Mouse (Mus musculus) c-Kit-positive CD71-negative TER-119-negative erythroid progenitor cells, embryonic 14.5 days (primary cell): Measurements from ENCODE around the gene Pabpc6.

ENCODE experiments used
- DNase-seq: peaks from one replicate; pipeline ENCODE4 v3.0.0-alpha.2; 2013; ENCODE audit warnings: low read depth

Pabpc6 gene

DNA sequence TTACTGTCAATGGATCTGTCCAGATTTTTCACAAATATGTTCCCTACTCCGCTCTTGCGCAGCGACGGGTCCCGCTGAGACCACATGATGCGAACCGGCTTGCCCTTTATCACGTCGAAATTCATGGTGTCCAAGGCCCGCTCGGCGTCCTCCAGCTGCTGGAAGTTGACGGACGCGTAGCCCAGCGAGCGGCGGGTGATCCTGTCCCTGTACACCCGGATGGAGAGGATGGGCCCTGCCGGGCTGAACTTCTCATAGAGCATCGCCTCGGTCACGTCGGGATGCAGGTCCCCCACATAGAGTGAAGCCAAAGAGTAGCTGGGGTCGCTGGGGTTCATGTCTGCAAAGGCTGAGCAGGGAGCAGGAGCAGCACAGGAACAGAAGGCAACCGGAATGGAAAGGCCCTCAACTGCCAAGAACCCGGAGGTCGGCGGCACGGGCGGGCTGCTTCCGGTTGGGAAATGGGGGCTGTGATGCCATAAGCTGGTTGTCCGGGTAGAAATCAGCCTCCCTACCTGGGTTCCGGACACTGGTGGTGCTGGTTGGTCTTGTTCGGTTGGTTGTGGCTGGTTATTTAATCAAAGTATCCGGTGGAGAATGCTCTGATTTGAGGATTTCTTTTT is at the start of gene Pabpc6:
Pabpc6 (minus strand) TSS at position 435 of the 623 bp plus-strand sequence.
- DNase-seq = no peak

DNA sequence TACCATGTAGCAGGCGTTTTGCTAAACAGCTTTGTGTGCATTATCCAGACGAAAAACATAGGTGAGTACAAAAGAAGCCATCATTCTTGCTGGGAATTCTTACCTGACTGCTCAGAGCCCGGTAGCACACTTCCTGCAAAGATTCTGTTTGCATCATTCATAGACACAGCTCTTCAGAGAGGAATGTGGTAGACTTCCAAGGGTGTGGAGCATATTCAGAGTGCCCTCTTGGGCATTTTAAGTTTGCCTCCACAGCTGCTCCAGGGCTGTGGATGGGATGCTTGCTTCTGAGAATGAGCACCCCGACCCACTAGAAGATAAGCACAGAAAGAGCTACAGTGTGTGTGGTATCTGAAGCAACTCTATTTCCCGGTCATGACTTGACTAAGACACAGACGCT is 41.4 kb upstream of the Pabpc6 start:
- no peak for DNase-seq

DNA sequence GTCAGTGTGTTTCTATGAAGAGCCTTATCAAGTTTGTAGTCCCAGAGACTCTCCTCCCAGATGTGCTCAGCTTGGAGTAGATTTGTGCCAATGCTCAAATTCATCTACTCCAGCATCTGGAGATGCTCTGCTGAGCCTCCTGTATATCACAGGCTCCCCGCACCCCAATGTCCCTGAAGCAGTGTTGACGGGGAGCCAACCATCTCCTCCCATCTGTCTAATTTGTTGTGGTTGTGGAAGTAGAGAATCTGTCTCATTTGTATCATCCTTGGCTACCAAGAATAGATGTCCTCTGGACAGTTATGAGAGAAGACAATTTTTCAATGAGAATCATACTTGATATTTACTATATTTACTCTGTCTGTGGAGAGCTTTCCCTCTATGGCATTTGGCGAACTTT is 39.4 kb upstream of the Pabpc6 start:
- no peak for DNase-seq

DNA sequence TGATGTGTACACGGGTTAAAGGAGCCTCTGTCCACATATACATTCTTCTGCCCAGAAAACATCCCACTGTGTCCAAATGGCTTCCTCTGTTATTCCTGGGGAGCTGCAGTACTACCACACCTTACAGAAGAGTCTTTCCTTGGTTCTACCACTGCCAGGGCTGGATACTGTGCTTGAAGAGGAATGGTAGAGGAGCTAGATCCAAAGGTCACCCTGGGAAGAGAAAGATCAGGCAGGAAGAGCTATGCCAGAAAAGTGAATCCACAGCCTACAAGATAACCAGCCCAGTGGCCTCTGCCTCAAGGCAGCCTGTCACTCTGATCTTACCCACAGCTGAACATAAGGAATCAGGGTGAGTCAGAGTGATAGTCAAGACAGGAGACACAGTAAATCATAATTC is 37.8 kb upstream of the Pabpc6 start:
- no peak for DNase-seq

DNA sequence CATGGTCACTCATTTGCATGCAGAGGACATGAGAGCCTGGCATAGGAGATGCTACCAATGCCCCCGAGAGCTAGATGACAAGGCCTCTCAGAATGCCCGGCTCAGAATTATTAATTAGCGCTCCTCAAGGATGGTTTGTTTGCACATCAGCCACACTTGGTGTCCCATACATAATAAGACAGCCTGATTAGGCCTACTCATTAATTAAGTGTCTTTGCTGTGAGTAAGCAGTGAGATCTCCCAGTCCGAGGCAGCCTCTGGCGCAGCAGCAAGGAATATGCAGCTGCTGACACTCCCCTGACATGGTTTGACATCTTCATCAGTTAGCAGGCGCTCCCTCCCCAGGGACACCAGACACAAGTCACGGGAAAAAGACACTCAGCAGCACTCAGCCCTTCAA is 28.2 kb upstream of the Pabpc6 start:
- DNase-seq = no peak

DNA sequence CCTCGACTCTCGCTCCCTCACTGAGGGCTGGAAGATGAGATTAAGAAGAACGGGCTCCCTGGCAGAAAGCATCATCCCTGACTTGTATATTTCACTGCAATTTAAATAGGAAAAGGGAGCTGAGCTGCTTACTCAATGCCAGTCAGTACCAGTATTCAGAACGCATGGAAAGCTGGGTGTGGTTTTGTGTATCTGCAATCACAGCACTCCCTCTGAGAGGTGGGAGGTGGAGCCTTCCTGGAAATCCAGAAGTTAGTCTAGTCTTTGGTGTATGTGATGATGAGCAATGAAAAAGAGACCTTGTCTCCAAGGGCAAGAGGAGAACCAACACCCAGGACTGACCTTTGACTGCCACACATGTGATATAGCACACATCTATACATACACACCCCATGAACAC is 21.7 kb upstream of the Pabpc6 start:
- DNase-seq = no peak

DNA sequence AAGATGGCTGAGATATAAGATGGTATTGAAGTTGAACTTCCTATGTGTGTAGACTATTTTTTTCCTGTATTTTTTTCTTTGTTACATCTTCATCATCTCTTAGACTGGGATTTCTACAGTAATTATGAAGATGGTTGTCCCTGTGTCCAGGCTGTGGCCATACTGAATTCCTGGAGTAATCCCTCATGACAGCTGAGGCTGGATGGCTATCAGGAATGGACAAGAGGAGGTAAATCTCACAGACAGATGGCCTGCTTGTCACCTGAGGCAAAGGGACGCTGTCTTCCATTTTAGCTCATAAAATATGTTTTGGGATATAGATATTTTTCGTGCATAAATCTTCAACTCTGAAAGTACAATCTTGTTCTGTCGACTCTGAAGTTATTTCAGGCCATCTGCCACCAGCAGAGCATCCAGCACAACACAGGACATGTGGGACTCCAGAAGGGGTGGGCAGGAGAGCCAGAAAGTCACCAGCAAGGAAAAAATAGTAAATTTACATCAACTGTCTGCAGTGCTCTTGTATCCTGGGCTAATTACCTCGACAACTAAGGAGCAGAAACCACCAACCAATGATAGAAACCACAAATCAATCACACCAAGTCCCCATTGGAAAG is 14.1 kb upstream of the Pabpc6 start:
- DNase-seq = no peak

DNA sequence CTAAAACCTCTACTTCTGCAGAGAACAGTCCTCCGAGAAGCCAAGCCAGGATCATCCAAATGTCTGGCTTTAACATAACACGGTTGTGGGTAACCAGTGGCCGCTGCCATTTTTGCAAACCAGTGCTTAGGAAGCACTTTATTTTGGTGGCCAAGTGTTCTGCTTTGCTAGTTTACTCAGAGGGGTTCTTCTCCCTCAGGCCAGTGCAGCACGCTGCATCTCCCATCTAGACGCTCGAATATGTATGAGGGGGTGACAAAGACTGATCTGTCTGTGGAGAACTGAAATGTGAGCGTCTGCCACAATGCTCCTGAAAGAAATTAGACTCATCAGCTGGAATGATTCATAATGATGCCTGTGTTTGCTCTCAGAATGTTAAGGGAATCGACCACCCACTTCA is 11.2 kb upstream of the Pabpc6 start:
- no peak for DNase-seq

DNA sequence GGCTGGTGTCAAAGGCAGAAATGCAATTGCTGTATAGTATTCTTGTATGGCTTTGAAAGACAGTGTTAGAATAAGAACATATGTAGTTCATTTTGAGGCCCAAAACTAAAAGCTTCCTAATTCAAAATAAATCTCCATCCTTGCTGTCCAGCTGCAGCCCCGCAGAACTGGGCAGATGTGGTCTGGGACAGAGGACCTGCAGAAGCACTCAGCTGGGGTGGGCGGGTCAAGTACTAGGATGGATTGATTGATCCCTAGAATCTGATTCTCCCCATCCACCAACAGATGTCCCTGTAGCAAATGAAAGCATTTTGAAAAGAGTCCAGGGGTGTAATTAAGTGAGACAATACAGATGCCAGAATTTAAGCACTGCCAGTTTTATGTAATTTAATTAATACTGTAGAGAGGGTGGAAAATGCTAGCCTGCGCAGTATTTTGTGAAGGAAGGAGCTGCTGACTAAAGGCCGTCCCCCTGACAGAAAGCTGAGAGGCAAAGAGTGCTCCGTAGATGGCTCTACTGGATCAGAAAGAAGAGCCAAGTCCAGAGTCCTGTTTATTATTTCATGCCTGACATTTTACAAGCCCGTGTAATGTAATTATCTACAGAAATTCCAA is 5.8 kb upstream of the Pabpc6 start:
- DNase-seq = no peak

DNA sequence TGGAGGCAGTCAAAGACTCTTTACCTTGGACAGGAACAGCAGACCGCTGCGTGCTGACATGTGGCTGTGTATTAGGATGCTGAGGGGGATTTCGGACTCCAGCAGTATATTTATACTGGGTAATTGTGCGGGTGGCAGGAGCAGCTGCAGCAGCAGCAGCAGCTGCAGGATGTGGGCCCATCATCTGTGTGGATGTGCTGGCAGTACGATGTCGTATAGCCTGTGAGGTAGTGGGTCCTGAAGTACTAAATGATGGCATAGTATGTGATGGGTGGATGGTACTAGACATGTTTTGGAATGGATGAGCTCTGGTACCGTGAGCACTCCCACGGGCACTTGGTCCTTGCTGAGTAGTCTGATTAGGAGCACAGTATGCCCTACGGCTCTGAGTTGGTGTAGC is 1.6 kb downstream of the Pabpc6 start:
- no peak for DNase-seq

DNA sequence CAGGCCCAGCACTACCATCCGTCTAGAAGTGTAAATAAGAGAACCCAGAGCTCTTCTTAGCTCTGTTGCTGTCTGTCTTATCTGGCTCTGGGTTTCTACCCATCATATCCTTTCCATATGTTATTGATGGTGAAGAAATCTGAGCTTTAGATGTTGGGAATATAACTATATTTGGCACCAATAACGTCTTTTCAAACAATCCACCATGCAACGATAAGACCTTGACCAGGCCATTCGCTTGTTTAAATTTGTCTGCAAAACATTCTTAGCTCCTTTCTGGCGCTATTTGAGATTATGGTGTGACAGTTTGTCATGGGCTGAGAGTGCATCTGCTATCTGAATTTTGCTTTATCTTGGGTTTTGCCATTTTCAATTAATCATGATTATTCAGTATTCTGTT is 10.9 kb downstream of the Pabpc6 start:
- no peak for DNase-seq

DNA sequence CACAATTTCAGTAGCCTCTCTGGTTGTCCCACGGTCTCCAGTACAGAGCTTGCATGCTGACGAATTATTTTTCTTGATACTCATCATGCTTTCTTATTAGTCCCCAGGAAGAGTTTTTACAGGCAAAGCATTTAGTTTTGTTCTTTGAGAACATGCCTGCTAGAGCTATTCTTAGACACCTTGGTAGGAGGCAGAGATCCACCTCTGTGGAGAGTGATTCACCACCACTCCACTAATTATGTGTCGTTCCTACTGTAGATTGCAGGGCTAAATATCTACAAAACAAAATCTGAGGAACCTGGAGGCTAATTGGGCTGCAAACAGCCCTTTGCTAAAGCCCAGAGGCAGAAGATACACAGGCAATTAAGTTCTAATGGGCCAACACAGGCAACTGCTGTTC is 15.4 kb downstream of the Pabpc6 start:
- DNase-seq = no peak

DNA sequence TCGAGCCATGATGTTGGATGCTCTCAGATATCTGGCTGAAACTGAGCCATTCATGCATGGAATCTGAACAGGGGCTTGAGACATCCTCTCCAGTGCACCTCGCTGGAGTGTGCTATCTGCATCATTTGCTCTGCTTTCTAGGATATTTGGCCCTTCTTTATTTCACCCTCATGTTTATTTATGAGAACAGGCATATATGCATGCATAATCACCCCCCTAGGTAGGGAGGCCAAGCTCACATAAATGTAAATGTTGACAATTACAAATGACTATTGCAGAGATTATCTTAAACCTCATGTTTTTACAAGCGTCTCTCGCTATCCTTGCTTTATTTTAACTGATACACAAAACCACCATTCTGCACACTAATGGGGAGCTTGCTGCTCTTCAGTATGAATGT is 21.9 kb downstream of the Pabpc6 start:
- no peak for DNase-seq

DNA sequence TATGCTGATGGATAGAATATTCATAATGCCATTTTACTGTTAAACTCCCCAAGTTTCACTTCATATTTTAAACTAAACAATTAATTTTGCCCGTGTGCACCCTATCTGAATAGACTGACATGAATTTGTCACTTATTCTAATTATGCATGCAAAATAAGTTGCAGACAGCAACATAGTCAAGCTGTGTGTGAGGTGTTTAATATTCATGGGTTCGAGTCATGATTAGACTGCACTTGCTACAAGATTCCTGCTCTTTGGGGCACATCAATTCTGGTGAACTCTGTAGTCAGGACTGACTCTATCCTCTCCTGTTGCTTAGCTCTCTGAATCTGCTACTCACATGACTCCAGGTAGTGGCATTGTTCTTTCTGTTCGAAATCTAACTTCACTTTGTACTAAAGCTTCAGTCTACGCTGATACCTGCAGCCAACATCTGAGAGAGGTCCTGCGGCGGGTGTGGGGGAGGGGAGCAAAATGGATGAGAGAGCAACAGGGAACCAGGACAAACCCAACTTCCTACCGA is 25.8 kb downstream of the Pabpc6 start:
- no peak for DNase-seq

DNA sequence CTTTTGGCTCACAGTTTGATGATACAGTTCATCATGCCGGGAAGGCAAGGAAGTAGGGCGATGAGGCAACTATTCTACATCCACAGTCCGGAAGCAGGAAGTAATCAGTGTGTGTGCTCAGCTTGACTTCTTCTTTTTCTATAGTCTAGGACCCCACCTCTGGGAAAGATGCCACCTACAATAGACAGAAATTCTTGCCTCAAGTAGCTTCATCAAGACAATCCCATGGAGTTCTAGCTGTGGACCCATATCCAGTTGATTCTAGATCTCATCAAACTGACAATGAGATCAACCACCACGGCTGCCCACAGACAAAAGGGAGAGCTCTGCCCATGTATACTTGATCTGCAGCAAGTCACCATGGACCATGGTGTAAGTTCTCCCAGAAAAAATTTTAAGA is 32.5 kb downstream of the Pabpc6 start:
- DNase-seq = no peak

DNA sequence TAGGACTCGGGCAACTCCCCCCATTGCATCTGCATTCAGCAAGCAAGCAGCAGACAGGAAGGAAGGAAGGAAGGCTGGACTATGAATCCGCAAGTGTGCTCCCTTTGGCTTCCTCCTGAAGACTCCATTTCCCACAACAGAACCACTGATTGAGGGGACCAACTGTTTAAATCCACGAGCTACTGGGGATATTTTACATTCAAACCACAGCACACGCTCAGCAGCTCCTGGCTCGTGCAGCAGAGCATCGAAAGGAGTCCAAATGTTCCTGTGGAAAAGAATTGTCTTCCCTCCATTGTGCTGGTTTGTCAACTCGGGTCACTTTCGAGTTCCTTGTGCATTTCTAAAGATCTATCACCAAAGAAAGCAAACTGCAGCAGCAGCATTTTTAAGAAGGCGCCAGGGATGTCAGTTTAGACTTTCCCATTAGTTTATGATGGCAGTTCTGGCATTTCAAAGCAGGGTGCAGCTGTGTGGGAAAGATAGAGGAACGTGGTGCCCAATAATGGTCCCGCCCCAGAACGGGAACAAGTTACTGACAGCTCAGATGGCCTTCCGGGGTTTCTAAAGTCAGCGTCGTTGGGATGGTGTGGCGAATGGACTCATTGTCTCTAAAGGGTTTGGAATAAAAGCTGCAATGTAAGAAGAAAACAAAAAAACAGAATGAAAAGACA is 36.8 kb downstream of the Pabpc6 start:
- no peak for DNase-seq

DNA sequence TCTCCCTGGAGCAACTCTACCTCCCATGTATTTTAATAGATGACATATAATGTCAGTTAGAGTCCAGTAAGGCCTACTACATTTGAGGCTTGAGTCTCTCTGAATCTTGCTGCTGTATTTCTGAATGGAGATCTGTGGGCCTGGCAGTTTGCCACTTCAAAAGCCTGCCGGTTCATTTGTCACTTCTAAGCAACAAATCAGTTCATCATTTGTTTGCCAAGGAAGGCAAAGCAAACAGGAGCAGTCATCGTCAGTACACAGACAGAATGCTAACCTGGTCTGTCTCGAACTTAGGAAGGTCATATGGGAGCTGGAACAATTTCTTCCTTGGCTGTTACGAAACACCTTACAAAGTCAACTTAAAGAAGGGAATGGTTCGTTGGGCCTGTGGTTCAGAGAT is 37.4 kb downstream of the Pabpc6 start:
- no peak for DNase-seq

DNA sequence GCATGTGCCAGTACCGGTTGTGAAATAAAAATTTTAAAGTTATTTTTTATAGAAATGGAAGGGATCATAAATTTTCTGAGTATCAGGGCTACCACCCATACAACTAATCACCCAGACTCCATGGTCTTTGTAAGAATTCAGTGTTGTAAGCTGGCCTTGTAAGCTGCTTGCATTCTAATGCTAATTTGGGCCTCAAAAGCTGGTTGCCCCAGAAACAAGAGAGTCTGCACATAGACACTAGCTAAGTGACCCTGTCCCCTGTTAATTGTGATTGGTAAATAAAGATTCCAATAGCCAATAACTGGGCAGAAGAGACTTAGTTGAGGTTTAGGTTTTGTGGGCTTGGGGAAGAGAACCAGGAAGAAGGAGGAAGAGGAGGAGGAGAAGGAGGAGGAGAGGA is 38.4 kb downstream of the Pabpc6 start:
- DNase-seq = no peak

DNA sequence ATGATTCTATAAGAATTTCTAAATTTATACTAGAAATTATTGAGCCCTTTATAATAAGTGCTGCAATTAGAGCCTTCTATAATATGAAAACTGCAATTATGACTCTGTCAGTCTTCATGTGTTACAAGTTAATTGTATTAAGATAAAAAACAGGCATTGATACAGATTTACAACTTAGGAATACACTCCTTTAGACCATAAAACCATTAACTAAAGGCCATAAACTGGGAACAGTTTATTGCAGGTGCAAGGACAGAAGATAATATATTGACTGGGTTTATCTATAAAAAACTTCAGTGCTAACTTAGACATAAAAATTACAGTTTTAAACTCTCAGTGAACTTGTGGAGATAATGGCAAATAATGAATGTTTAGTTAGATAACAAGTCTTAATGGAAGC is 42.5 kb downstream of the Pabpc6 start:
- no peak for DNase-seq
